Mouse (Mus musculus): Measurements from ENCODE around the gene Duox1. TPM values are rescaled to one million over a fixed set of nuclear protein-coding genes. Genes with fewer than 3 reads are reported as not detected.

Duox1 gene
- 0.04 TPM in 1 of 2 replicates, not detected in the other for polyA plus RNA-seq (2012; rRNA removed)

DNA sequence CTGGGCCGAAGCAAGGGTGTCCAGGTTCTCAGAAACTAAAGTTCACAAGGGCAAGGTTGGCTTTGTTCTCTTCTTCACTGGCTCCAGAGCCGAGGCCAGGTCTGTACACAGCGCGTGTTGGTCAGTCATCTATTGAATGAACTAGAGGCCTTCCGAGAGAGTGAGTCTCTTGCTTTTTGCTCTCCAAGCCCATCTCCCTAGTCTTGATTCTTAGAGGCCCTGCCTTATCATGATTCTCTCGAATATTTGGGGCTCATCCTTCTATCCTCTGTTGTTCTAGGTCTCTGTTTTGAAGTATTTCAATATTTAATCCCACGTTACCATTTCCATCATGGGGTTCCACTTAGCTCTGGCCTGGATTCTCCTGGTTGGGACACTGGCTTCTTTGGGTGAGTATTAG, at the start of gene Duox1:
Gene Duox1, plus strand, starts transcription at position 301 of the 400 bp plus-strand sequence.
- Histone ChIP-seq H3K4me1 (ENCODE audit: control insufficient read depth, insufficient read depth, low read length) (no peaks in the 10 kb centered on the region), H3K4me3 (ENCODE audit: insufficient read depth, low read length) (no peak within 1 kb of the TSS), H3K27ac (ENCODE audit: insufficient read depth, low read length) (no peak within 1 kb of the TSS)
- TF ChIP-seq CTCF (IDR thresholded peaks at IDR 0.05; ENCODE audit: extremely low read depth, insufficient read depth, low read length) (no peak), POLR2A (IDR thresholded peaks at IDR 0.05; ENCODE audit: extremely low read depth, insufficient read depth, low read length) (no peak)

- H3K4me1 ChIP-seq (ENCODE audit: control insufficient read depth, insufficient read depth, low read length), result no peaks in the 10 kb centered on the region
Observed at GRCm38 (mm10) chr2:122266407-122267193, 48.9 kb upstream of the Duox1 start.

GRCm38 (mm10) chr2:122278769-122279168, 36.7 kb upstream of the Duox1 start:
- no peak for TF ChIP-seq CTCF (IDR thresholded peaks at IDR 0.05; ENCODE audit: extremely low read depth, insufficient read depth, low read length)
- TF ChIP-seq POLR2A (IDR thresholded peaks at IDR 0.05; ENCODE audit: extremely low read depth, insufficient read depth, low read length), result no peak
- no peak overlapping the region for H3K27ac ChIP-seq (ENCODE audit: insufficient read depth, low read length)
- H3K4me1 ChIP-seq (ENCODE audit: control insufficient read depth, insufficient read depth, low read length), result no peaks in the 10 kb centered on the region
- H3K4me3 ChIP-seq (ENCODE audit: insufficient read depth, low read length), result no peak overlapping the region

More at GRCm38 (mm10) chr2:122266407-122267193, 48.9 kb upstream of the Duox1 start:
- Histone ChIP-seq H3K4me3 (ENCODE audit: insufficient read depth, low read length) (no peak overlapping the region), H3K27ac (ENCODE audit: insufficient read depth, low read length) (no peak overlapping the region)
- no peak for TF ChIP-seq CTCF (IDR thresholded peaks at IDR 0.05; ENCODE audit: extremely low read depth, insufficient read depth, low read length)
- TF ChIP-seq POLR2A (IDR thresholded peaks at IDR 0.05; ENCODE audit: extremely low read depth, insufficient read depth, low read length), result no peak

- Histone ChIP-seq H3K4me3 (ENCODE audit: insufficient read depth, low read length) (no peak overlapping the region), H3K4me1 (ENCODE audit: control insufficient read depth, insufficient read depth, low read length) (no peaks in the 10 kb centered on the region), H3K27ac (ENCODE audit: insufficient read depth, low read length) (no peak overlapping the region)
- TF ChIP-seq CTCF (IDR thresholded peaks at IDR 0.05; ENCODE audit: extremely low read depth, insufficient read depth, low read length), result no peak
- no peak for TF ChIP-seq POLR2A (IDR thresholded peaks at IDR 0.05; ENCODE audit: extremely low read depth, insufficient read depth, low read length)
Observed at GRCm38 (mm10) chr2:122284091-122284490, 31.4 kb upstream of the Duox1 start.

GRCm38 (mm10) chr2:122286137-122286536, 29.3 kb upstream of the Duox1 start:
- H3K4me3 ChIP-seq (ENCODE audit: insufficient read depth, low read length), result no peak overlapping the region
- no peak for TF ChIP-seq POLR2A (IDR thresholded peaks at IDR 0.05; ENCODE audit: extremely low read depth, insufficient read depth, low read length)
- no peak for TF ChIP-seq CTCF (IDR thresholded peaks at IDR 0.05; ENCODE audit: extremely low read depth, insufficient read depth, low read length)
- no peaks in the 10 kb centered on the region for H3K4me1 ChIP-seq (ENCODE audit: control insufficient read depth, insufficient read depth, low read length)
- H3K27ac ChIP-seq (ENCODE audit: insufficient read depth, low read length), result no peak overlapping the region

DNA sequence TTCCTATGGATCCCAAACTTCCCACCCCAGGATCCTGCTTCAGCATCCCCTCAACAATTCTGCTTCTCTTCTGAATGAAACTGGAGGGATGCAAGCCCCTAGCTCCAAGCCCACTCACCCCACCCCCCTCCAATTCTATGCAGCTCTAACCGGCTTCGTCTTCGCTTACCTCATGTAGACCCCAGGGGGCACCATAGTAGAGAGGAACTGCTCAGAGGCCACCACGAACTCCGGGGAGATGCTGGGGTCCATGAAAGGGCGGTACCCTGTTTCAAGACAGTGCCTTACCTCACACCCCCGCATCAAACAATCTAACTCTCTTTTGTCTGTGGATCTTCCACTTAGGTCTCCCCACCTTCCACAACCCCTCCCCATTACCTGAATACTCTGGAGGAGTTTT, 20.6 kb upstream of the Duox1 start:
- Histone ChIP-seq H3K27ac (ENCODE audit: insufficient read depth, low read length) (no peak overlapping the region), H3K4me3 (ENCODE audit: insufficient read depth, low read length) (no peak overlapping the region), H3K4me1 (ENCODE audit: control insufficient read depth, insufficient read depth, low read length) (no peaks in the 10 kb centered on the region)
- TF ChIP-seq CTCF (IDR thresholded peaks at IDR 0.05; ENCODE audit: extremely low read depth, insufficient read depth, low read length) (no peak), POLR2A (IDR thresholded peaks at IDR 0.05; ENCODE audit: extremely low read depth, insufficient read depth, low read length) (no peak)

- no peak for TF ChIP-seq CTCF (IDR thresholded peaks at IDR 0.05; ENCODE audit: extremely low read depth, insufficient read depth, low read length)
- no peak for TF ChIP-seq POLR2A (IDR thresholded peaks at IDR 0.05; ENCODE audit: extremely low read depth, insufficient read depth, low read length)
- peaks cover 2% of the 10 kb centered on the region; the same call in 1 of the 2 replicates for H3K4me1 ChIP-seq (ENCODE audit: control insufficient read depth, insufficient read depth, low read length)
- no peak overlapping the region for H3K27ac ChIP-seq (ENCODE audit: insufficient read depth, low read length)
- H3K4me3 ChIP-seq (ENCODE audit: insufficient read depth, low read length), result no peak overlapping the region
Observed at GRCm38 (mm10) chr2:122297271-122298095, 18.0 kb upstream of the Duox1 start.

- Histone ChIP-seq H3K4me1 (ENCODE audit: control insufficient read depth, insufficient read depth, low read length) (peaks cover 2% of the 10 kb centered on the region; the same call in 1 of the 2 replicates), H3K27ac (ENCODE audit: insufficient read depth, low read length) (no peak within 1 kb of the TSS), H3K4me3 (ENCODE audit: insufficient read depth, low read length) (no peak within 1 kb of the TSS)
- TF ChIP-seq POLR2A (IDR thresholded peaks at IDR 0.05; ENCODE audit: extremely low read depth, insufficient read depth, low read length) (no peak), CTCF (IDR thresholded peaks at IDR 0.05; ENCODE audit: extremely low read depth, insufficient read depth, low read length) (no peak)
Observed at GRCm38 (mm10) chr2:122298096-122298499, 17.4 kb upstream of the Duox1 start, which contains the start of gene Duox2. Duox2 (minus strand) TSS chr2:122298449.

DNA sequence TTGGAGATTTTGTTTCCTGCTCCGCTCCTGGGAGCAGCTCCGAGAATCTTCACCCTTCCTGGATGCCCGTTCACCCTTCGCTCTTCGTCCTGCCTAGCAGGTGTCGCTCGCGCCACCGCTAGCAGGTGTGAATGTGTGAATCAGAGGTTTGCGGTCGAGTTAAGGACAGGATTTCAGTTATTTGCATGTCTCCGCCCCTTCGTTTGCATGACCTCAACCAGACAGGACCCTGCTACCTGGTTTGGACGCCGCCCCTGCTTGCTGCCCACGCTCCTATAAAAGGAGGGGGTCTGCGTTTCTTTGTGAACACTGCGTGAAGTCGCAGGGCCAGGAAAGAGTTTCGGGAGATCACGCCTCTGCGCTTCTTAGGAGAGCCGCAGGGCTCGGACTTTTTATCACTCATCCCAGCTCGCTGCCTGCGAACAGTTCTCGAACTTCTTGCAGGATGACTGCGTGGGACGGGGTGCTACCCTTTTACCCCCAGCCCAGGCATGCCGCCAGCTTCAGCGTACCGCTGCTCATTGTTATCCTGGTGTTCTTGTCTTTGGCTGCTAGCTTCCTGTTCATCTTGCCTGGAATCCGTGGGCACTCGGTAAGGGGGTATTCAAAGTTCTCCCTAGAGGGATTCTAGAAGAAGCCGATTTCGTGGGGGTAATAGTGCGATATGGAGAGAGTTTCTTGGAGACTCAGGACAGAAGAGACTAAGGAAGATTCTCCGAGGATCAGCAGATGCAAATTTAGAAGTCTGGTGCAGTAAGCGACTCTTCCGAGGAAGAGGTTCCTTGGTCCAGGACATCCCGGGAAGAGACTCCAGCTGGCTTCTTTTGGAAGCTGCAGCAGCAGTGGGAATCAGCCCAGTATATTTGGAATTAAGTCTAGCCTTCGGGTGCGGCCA, 16.6 kb upstream of the Duox1 start, which contains the start of gene Duoxa2:
Gene Duoxa2, plus strand, starts transcription at position 305 of the 895 bp plus-strand sequence.
- Histone ChIP-seq H3K4me1 (ENCODE audit: control insufficient read depth, insufficient read depth, low read length) (peaks cover 2% of the 10 kb centered on the region; the same call in 1 of the 2 replicates), H3K4me3 (ENCODE audit: insufficient read depth, low read length) (no peak within 1 kb of the TSS), H3K27ac (ENCODE audit: insufficient read depth, low read length) (no peak within 1 kb of the TSS)
- no peak for TF ChIP-seq POLR2A (IDR thresholded peaks at IDR 0.05; ENCODE audit: extremely low read depth, insufficient read depth, low read length)
- TF ChIP-seq CTCF (IDR thresholded peaks at IDR 0.05; ENCODE audit: extremely low read depth, insufficient read depth, low read length), result no peak
